Mouse (Mus musculus) C2C12 (cell line): ENCODE results near the gene Ahnak2.

Source experiments
- CTCF ChIP-seq: IDR thresholded peaks from one replicate; pipeline ENCODE4 v1.5.1; 2011; ENCODE audit not compliant: control insufficient read depth, insufficient read depth, insufficient read length
- FOSL1 ChIP-seq: IDR thresholded peaks from one replicate; pipeline ENCODE4 v1.8.0; 2011; ENCODE audit warnings: mild to moderate bottlenecking, low read length; ENCODE audit not compliant: poor library complexity, insufficient read depth, severe bottlenecking
- MYOD1 ChIP-seq: IDR thresholded peaks from one replicate; pipeline ENCODE4 v1.6.1; 2011; ENCODE audit warnings: low read depth; ENCODE audit not compliant: control insufficient read depth, insufficient read length

GRCm38 (mm10) chr12:112832411-112832810, 30.0 kb upstream of the Ahnak2 start:
- TF ChIP-seq CTCF (no peak), FOSL1 (no peak), MYOD1 (no peak)
